ENCODE assay signal across 39 mouse cellular contexts in the genomic region with DNA sequence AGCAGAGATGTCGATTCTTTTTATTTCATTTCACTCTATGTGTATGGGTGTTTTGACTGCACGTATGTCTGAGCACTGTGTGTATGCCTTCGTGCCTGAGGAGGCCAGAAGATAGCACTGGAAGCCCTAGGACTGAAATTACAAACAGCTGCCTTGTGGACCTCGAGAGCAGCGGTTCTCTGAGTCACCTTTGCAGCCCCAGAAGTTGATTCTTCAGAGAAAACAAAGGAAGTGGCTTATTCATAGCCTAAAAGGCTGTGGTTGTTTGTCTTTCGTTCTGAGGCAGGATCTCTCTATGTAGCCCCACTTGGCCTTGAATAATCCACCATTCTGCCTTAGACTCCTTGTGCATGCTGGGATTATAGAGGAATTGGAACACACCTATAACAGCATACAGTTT. TPM values are rescaled to one million over a fixed set of nuclear protein-coding genes. Genes with fewer than 3 reads are reported as not detected.
DNase-seq lines count a peak whose midpoint lies in the region; ATAC-seq and TF ChIP-seq lines count a peak whose summit lies in the region.
"Had no signal": no experiment of that assay in that cellular context is flagged by ENCODE, and none has a peak within 500 bp of the region (broad histone marks: within the 10 kb centered on the region; RNA-seq: fewer than 3 reads in every experiment).

No protein-coding gene starts in this region.

- no peaks in the 10 kb centered on the region for H3K79me2 ChIP-seq in myocyte (ENCODE audit: control insufficient read depth, insufficient read depth)

- no peak for ATAC-seq in intestine, embryonic 16.5 days
- ATAC-seq: forebrain, embryonic 16.5 days; lung, postnatal 0 days had no signal

- H3K9me3 ChIP-seq in intestine, embryonic 16.5 days (ENCODE audit: control insufficient read depth, low read length), result no peaks in the 10 kb centered on the region
- H3K9me3 ChIP-seq: embryonic facial prominence, embryonic 12.5 days; heart, embryonic 13.5 days; limb, embryonic 10.5 days; limb, embryonic 15.5 days; liver, embryonic 13.5 days; megakaryocyte, embryonic 14.5 days; midbrain, embryonic 12.5 days had no signal

- peak overlapping the region; percentile 28 for H3K4me2 ChIP-seq in myocyte (ENCODE audit: low read depth)
- no peak overlapping the region for H3K4me2 ChIP-seq in intestine, embryonic 16.5 days (ENCODE audit: low read depth, low read length)
- H3K4me2 ChIP-seq: embryonic facial prominence, embryonic 12.5 days; heart, embryonic 13.5 days; hindbrain, embryonic 14.5 days; limb, embryonic 15.5 days; liver, embryonic 13.5 days; midbrain, embryonic 12.5 days had no signal

- peak; percentile 84 for DNase-seq in 416B (ENCODE audit: low read depth)
- peak; percentile 37 for DNase-seq in CD4-positive, CD25-positive, alpha-beta regulatory T cell, adult 2 months (ENCODE audit: low read depth, low spot score)
- peak; percentile 6 for DNase-seq in T-cell, adult 2 months (ENCODE audit: low spot score)
- no peak for DNase-seq in adrenal gland, postnatal 36 days
- no peak for DNase-seq in thymus, postnatal 10 days (ENCODE audit: low spot score in 2 of 2)
- DNase-seq: adrenal gland, postnatal 25 days; cerebellum, adult 8-10 months; cerebellum, postnatal 25 days; gastrocnemius, adult 2 months; heart, postnatal 10 days; kidney, adult 2 months; kidney, postnatal 36 days; layer of hippocampus, postnatal 36 days; liver, embryonic 13.5 days; lung, adult 18-20 months; lung, postnatal 4 days; retina, postnatal 1 day; right cerebral cortex, postnatal 14 days; thymus, adult 2 months had no signal

- no peak overlapping the region for H3K27ac ChIP-seq in intestine, embryonic 16.5 days (ENCODE audit: low read length)
- H3K27ac ChIP-seq: embryonic facial prominence, embryonic 12.5 days; gastrocnemius, adult 2 months; heart, embryonic 13.5 days; hindbrain, embryonic 14.5 days; limb, embryonic 10.5 days; limb, embryonic 15.5 days; liver, embryonic 13.5 days; midbrain, embryonic 12.5 days had no signal

- WGBS in intestine, embryonic 16.5 days, result 62% methylated on average over 6 of the region's 6 CpGs

- H3K4me3 ChIP-seq in myocyte, result no peak overlapping the region
- no peak overlapping the region for H3K4me3 ChIP-seq in intestine, embryonic 16.5 days (ENCODE audit: low read length)
- H3K4me3 ChIP-seq: embryonic facial prominence, embryonic 12.5 days; erythroblast, embryonic 14.5 days; gastrocnemius, adult 2 months; heart, embryonic 13.5 days; limb, embryonic 10.5 days; limb, embryonic 15.5 days; liver, embryonic 13.5 days; megakaryocyte, embryonic 14.5 days; midbrain, embryonic 12.5 days had no signal

- H3K27me3 ChIP-seq in myocyte (ENCODE audit: control insufficient read depth, insufficient read depth, insufficient read length), result no peaks in the 10 kb centered on the region
- H3K27me3 ChIP-seq in intestine, embryonic 16.5 days (replicated peaks; ENCODE audit: control insufficient read depth, insufficient read depth, low read length), result no peaks in the 10 kb centered on the region
- H3K27me3 ChIP-seq: embryonic facial prominence, embryonic 12.5 days; limb, embryonic 15.5 days; liver, embryonic 13.5 days; midbrain, embryonic 12.5 days had no signal

- H3K36me3 ChIP-seq in myocyte (ENCODE audit: control insufficient read depth, insufficient read depth), result no peaks in the 10 kb centered on the region
- no peaks in the 10 kb centered on the region for H3K36me3 ChIP-seq in intestine, embryonic 16.5 days (ENCODE audit: control insufficient read depth, insufficient read depth, low read length)
- H3K36me3 ChIP-seq: embryonic facial prominence, embryonic 12.5 days; heart, embryonic 13.5 days; limb, embryonic 10.5 days; limb, embryonic 15.5 days; liver, embryonic 13.5 days; midbrain, embryonic 12.5 days had no signal

- no peak overlapping the region for H3K9ac ChIP-seq in intestine, embryonic 16.5 days (ENCODE audit: low read depth, low read length)
- H3K9ac ChIP-seq: embryonic facial prominence, embryonic 12.5 days; heart, embryonic 13.5 days; hindbrain, embryonic 14.5 days; limb, embryonic 15.5 days; liver, embryonic 13.5 days; midbrain, embryonic 12.5 days had no signal

- H3ac ChIP-seq in myocyte (ENCODE audit: control insufficient read depth, insufficient read length), result no peak overlapping the region

- no peaks in the 10 kb centered on the region for H3K4me1 ChIP-seq in intestine, embryonic 16.5 days (ENCODE audit: control insufficient read depth, insufficient read depth, low read length)
- H3K4me1 ChIP-seq: embryonic facial prominence, embryonic 12.5 days; liver, embryonic 13.5 days; midbrain, embryonic 12.5 days had no signal

- no peak for TF ChIP-seq POLR2A in myocyte (IDR thresholded peaks at IDR 0.05; ENCODE audit: insufficient read length, low read depth)

TF ChIP-seq in myocyte, 11 proteins besides CTCF, POLR2A, EP300 and RAD21:
- TF ChIP-seq MYOD1 (IDR thresholded peaks at IDR 0.05; ENCODE audit: control insufficient read depth in 1 of 3, insufficient read length in 2 of 3, low read depth in 2 of 3) (peak in 1 of 3 experiments; percentile 30), MYOG (IDR thresholded peaks at IDR 0.05; ENCODE audit: control insufficient read depth in 1 of 3, insufficient read depth in 1 of 3, insufficient read length in 2 of 3, low read depth in 2 of 3) (no peak)
TF ChIP-seq in myocyte: peak in this region for 1.

RNA-seq across cellular contexts. Expression of gene Ermp1, which starts 11.5 kb away (rescaled TPM):
- 7.4 TPM for polyA plus RNA-seq in myocyte (2012; fragmentation: generic; extraction: Trizol)
- 7.5 and 8.7 TPM in 2 replicates for polyA plus RNA-seq in intestine, embryonic 16.5 days (2015; fragmentation: Nextera tagmentation; extraction: Ambion mirVana)
- total RNA-seq in adrenal gland, postnatal 36 days (2021), result 10 to 100 TPM; 54.2 to 60.9 TPM

RNA-seq across cellular contexts. Expression of gene Mlana, which starts 37.9 kb away (rescaled TPM):
- not detected for polyA plus RNA-seq in myocyte (2012; fragmentation: generic; extraction: Trizol)
- not detected in 2 replicates for polyA plus RNA-seq in intestine, embryonic 16.5 days (2015; fragmentation: Nextera tagmentation; extraction: Ambion mirVana)
- total RNA-seq in adrenal gland, postnatal 36 days (2021), result not detected
- total RNA-seq: adrenal gland, adult 18-20 months; adrenal gland, postnatal 25 days; gastrocnemius, adult 2 months; hematopoietic stem cell, adult 5-6 weeks; midbrain, postnatal 0 days had no signal
- polyA plus RNA-seq: erythroblast, embryonic 14.5 days; forebrain, embryonic 16.5 days; hindbrain, embryonic 14.5 days; intestine, embryonic 14.5 days; kidney, adult 2 months; kidney, embryonic 16.5 days; limb, embryonic 10.5 days; liver, embryonic 13.5 days; midbrain, embryonic 12.5 days; midbrain, postnatal 0 days; neural tube, embryonic 14.5 days; small intestine, adult 2 months; stomach, embryonic 16.5 days had no signal

Comparison
In these comparisons a context has a peak if more than half of its experiments do, and no peak if none do; other contexts are left out.
1. DNase-seq: peak in 416B (single experiment), CD4-positive, CD25-positive, alpha-beta regulatory T cell, adult 2 months (single experiment) and T-cell, adult 2 months (single experiment); none in adrenal gland, postnatal 36 days (0 of 2) and thymus, postnatal 10 days (0 of 2).